ENCODE assay signal across 17 mouse cellular contexts in genomic region chr11:19265672-19265972, GRCm38 (mm10).
"Had no signal": no experiment of that assay in that cellular context is flagged by ENCODE, and none has a peak within 500 bp of the region (broad histone marks: within the 10 kb centered on the region; RNA-seq: fewer than 3 reads in every experiment).

No protein-coding gene starts in this region.

- H3K4me1 ChIP-seq: megakaryocyte, embryonic 14.5 days; midbrain, embryonic 12.5 days had no signal

- H3K36me3 ChIP-seq: limb, embryonic 12.5 days; midbrain, embryonic 12.5 days had no signal

- H3K27ac ChIP-seq: kidney, postnatal 0 days; limb, embryonic 12.5 days; liver, embryonic 14.5 days; macrophage; midbrain, embryonic 12.5 days; stomach, postnatal 0 days had no signal

- H3K4me3 ChIP-seq: limb, embryonic 12.5 days; megakaryocyte, embryonic 14.5 days; midbrain, embryonic 12.5 days had no signal

- H3K4me2 ChIP-seq: limb, embryonic 12.5 days; lung, embryonic 14.5 days; midbrain, embryonic 12.5 days had no signal

- H3K9ac ChIP-seq: limb, embryonic 12.5 days; liver, embryonic 14.5 days; lung, embryonic 14.5 days; midbrain, embryonic 12.5 days had no signal

- H3K9me3 ChIP-seq: limb, embryonic 12.5 days; midbrain, embryonic 12.5 days had no signal

- DNase-seq: kidney, adult 11 months; kidney, adult 9 months; kidney, postnatal 36 days; layer of hippocampus, adult 9-11 months; layer of hippocampus, postnatal 36 days; lung, embryonic 14.5 days; lung, postnatal 10 days; right cerebral cortex, adult 18-20 months; right cerebral cortex, postnatal 25 days; thymus, postnatal 4 days had no signal

- H3K27me3 ChIP-seq: megakaryocyte, embryonic 14.5 days; midbrain, embryonic 12.5 days had no signal
